Mouse (Mus musculus): ENCODE measurements around the gene Cytl1. TPM values are rescaled to one million over a fixed set of nuclear protein-coding genes. Genes with fewer than 3 reads are reported as not detected.
A peak's percentile ranks its signal among the peaks of the same experiment; 100 is the strongest.

Cytl1 gene
- polyA plus RNA-seq, 1 experiment from 2014 or later: 20.7 TPM

DNA sequence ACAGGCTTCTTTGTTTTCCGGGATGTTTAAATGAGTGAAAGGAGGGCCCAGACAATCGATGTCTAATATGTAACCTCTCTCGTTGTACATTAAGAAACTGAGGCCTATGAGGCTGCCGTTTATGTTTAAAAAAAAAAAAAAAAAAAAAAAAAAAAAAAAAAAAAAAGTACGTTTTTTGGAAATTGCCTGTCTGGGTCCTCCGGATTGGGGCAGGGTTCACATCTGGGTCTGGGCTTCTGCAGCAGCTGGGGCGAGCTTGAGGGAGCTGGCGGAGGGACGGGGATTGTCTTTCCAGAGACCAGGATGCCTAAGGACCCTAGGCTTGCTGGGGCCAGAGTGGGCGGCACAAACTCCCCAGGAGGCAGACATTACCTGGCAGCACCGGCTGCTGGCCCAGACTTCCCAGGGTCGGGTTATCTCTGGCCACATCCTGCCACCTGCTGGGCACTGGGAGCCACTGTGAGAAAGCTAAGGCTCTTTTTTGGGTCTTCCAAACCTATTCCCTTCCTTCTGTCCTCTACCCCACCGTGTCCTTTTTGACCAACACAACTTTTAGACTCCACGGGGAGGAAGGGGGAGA, 17.8 kb upstream of the Cytl1 start:
- Histone ChIP-seq H3K27ac (ENCODE audit: low read length) (no peak overlapping the region), H3K9me3 (replicated peaks; ENCODE audit: control insufficient read depth, low read length) (0 out of 2 replicates have a peak, but pooled peaks cover 2% of the 10 kb centered on the region), H3K36me3 (ENCODE audit: control insufficient read depth, insufficient read depth) (no peaks in the 10 kb centered on the region), H3K9ac (ENCODE audit: low read length) (0 out of 2 replicates have a peak overlapping the region, but pooled peaks have one; percentile 30), H3K27me3 (ENCODE audit: control insufficient read depth, insufficient read depth, low read length) (peaks cover 45% of the 10 kb centered on the region), H3K4me1 (ENCODE audit: control insufficient read depth, insufficient read depth, low read length) (peaks cover 6% of the 10 kb centered on the region; the same call in 1 of the 2 replicates), H3K4me2 (ENCODE audit: low read depth, low read length) (peak overlapping the region; percentile 74), H3K4me3 (ENCODE audit: low read length) (peak overlapping the region; percentile 53)
- WGBS: under 1% methylated on average over 14 of the region's 14 CpGs
- no peak; the same call in 1 of the 2 replicates for ATAC-seq (replicated peaks; ENCODE audit: extremely low read depth, insufficient read depth, low FRiP score)

DNA sequence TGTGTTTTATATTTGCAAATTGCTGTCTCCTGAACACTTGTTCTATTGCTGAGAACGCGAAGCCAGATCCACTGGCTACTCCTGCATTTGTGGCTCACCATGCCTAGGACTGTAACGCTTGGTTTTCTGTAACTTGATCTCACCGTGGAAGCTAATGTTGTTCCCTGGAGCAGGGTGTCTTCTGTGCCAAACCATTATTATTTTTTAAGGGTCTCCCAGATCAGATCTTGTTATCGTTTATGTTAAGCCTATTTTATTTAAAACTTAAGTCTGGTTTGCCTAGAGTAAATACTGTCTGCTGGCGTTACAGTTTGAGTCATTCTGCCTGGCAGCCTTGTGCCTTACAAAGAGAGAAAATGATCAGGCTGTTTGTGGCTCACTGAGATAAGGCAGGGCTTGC, 14.6 kb upstream of the Cytl1 start:
- H3K4me1 ChIP-seq (ENCODE audit: control insufficient read depth, insufficient read depth, low read length): no peaks in the 10 kb centered on the region; the same call in 1 of the 2 replicates
- no peaks in the 10 kb centered on the region for H3K36me3 ChIP-seq (ENCODE audit: control insufficient read depth, insufficient read depth)
- no peak overlapping the region for H3K27ac ChIP-seq (ENCODE audit: low read length)
- no peak overlapping the region for H3K4me2 ChIP-seq (ENCODE audit: low read depth, low read length)
- WGBS: 22% methylated on average over 6 of the region's 6 CpGs
- no peak overlapping the region for H3K9ac ChIP-seq (ENCODE audit: low read length)
- peaks cover 38% of the 10 kb centered on the region for H3K27me3 ChIP-seq (ENCODE audit: control insufficient read depth, insufficient read depth, low read length)
- no peaks in the 10 kb centered on the region for H3K9me3 ChIP-seq (replicated peaks; ENCODE audit: control insufficient read depth, low read length)
- no peak for ATAC-seq (replicated peaks; ENCODE audit: extremely low read depth, insufficient read depth, low FRiP score)
- no peak overlapping the region for H3K4me3 ChIP-seq (ENCODE audit: low read length)

DNA sequence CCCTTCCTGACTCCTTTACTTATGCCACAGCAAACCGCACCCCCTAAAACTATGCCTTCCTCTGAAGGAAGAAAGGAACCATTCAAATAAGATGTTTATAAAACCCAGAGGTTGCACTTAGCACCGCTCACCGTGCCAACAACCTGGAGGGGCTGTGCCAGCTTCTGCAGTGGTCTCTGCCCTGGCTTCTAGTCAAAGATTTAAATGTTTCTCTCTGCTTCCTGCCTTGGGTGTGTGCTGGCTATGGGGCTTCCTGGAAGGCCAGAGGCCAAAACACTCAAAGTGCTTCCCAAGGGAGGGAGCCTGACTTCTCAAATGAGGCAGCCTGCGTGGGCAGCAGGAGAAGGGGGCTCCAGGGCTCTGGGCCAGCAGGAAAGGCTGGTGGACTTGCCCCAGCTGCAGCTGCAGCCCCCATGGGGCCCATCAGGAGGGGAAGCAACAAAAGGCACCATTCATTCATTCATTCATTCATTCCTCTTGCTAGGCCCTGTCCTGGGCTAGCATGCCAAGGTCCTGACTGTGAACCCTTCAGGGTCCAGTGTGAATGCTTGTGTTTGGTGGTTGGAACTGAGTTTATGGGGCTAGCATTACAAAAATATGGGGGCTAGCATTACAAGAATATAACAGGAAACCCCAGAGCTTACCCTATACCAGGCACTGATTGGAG, 10.0 kb upstream of the Cytl1 start:
- WGBS: 55% methylated on average over 4 of the region's 4 CpGs
- H3K27me3 ChIP-seq (ENCODE audit: control insufficient read depth, insufficient read depth, low read length): peaks cover 3% of the 10 kb centered on the region; the same call in 1 of the 2 replicates
- ATAC-seq (replicated peaks; ENCODE audit: extremely low read depth, insufficient read depth, low FRiP score): peak; percentile 37; the same call in 1 of the 2 replicates
- H3K9ac ChIP-seq (ENCODE audit: low read length): no peak overlapping the region
- H3K4me3 ChIP-seq (ENCODE audit: low read length): no peak overlapping the region
- H3K36me3 ChIP-seq (ENCODE audit: control insufficient read depth, insufficient read depth): no peaks in the 10 kb centered on the region
- H3K9me3 ChIP-seq (replicated peaks; ENCODE audit: control insufficient read depth, low read length): no peaks in the 10 kb centered on the region
- H3K4me1 ChIP-seq (ENCODE audit: control insufficient read depth, insufficient read depth, low read length): no peaks in the 10 kb centered on the region; the same call in 1 of the 2 replicates
- no peak overlapping the region for H3K27ac ChIP-seq (ENCODE audit: low read length)
- no peak overlapping the region for H3K4me2 ChIP-seq (ENCODE audit: low read depth, low read length)

DNA sequence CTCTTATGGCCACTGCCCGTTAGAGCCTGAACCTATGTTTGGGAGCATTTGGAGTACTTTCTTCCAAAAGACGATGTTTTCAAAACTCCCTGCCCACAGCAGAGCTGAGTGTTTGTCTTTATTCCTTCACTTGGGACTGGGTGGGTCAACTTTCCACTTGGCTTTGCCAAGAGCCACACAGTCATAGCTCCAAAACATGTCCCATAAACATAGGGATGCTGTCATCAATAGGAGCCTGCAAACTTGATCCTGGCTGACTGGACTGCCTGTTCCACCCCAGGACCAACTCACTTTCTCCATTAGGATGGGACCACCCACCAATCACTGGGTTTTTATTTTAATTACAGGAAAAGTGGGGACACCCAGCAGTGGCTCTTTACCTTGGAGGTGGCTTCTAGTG, 4.5 kb upstream of the Cytl1 start:
- Histone ChIP-seq H3K4me2 (ENCODE audit: low read depth, low read length) (no peak overlapping the region), H3K4me1 (ENCODE audit: control insufficient read depth, insufficient read depth, low read length) (no peaks in the 10 kb centered on the region), H3K36me3 (ENCODE audit: control insufficient read depth, insufficient read depth) (no peaks in the 10 kb centered on the region), H3K27ac (ENCODE audit: low read length) (no peak overlapping the region), H3K27me3 (ENCODE audit: control insufficient read depth, insufficient read depth, low read length) (no peaks in the 10 kb centered on the region), H3K9me3 (replicated peaks; ENCODE audit: control insufficient read depth, low read length) (peaks cover 4% of the 10 kb centered on the region; the same call in 1 of the 2 replicates), H3K9ac (ENCODE audit: low read length) (no peak overlapping the region), H3K4me3 (ENCODE audit: low read length) (no peak overlapping the region)
- WGBS: 76% methylated on average over 2 of the region's 2 CpGs
- ATAC-seq (replicated peaks; ENCODE audit: extremely low read depth, insufficient read depth, low FRiP score): no peak

DNA sequence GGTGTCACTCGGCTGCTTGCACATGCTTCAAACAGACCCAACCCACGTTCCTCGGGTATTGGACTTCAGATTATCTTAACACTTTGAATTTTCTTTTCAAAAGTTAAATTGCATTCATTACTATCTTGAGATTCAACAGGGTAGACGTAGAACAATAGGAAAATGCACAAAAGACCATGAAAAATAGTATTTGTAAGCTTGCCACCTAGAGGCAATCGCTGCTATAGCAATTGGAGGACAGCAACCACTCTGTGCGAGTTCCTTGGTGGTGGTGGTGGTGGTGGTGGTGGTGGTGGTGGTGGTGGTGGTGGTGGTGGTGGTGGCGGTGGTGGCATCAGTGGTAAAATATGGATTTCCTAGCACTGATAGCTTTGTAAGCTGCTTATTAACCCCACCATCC, 894 bp downstream of the Cytl1 start:
- Histone ChIP-seq H3K36me3 (ENCODE audit: control insufficient read depth, insufficient read depth) (no peaks in the 10 kb centered on the region), H3K9ac (ENCODE audit: low read length) (no peak overlapping the region), H3K4me3 (ENCODE audit: low read length) (no peak overlapping the region), H3K27me3 (ENCODE audit: control insufficient read depth, insufficient read depth, low read length) (no peaks in the 10 kb centered on the region), H3K9me3 (replicated peaks; ENCODE audit: control insufficient read depth, low read length) (peaks cover 4% of the 10 kb centered on the region; the same call in 1 of the 2 replicates), H3K27ac (ENCODE audit: low read length) (no peak overlapping the region), H3K4me1 (ENCODE audit: control insufficient read depth, insufficient read depth, low read length) (no peaks in the 10 kb centered on the region), H3K4me2 (ENCODE audit: low read depth, low read length) (no peak overlapping the region)
- 49% methylated on average over 7 of the region's 7 CpGs for WGBS
- ATAC-seq (replicated peaks; ENCODE audit: extremely low read depth, insufficient read depth, low FRiP score): no peak

DNA sequence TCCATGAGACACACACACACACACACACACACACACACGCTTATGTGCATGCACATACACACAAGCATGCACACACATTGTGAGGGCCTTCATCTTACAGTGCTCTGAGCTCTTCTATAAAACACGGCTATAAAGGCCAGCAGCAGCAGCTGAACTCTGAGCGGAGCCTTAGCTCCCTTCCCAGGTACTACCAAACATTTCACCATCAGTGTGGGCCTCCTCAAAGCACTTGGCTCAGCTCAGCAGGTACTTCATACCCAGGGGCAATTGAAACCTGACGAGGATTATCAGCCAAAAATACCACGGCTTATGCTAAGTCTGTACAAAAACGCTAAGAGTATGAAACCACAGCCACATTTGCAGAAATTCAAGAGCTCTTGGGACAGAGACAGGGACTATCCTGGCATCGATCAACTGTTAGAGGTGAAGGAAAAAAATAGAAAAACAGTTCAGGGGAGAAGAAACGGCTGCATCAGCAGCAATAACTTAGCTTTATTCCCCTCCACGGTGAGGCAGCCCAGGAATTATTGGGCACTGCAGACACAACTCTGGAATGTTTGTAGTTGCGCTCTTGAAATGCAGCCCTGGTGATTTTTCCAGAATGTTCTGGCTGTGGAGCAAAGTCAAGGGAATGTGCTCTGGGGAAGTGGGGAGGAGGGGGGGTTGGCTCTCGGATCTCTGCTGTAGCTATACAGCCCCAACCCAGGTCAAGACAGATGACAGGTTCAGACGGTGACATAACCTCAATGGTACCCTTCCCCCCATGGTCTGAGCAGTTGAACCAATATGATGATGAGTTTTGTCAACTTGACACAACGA, 8.8 kb downstream of the Cytl1 start:
- no peak for ATAC-seq (replicated peaks; ENCODE audit: extremely low read depth, insufficient read depth, low FRiP score)
- 57% methylated on average over 13 of the region's 13 CpGs for WGBS
- no peaks in the 10 kb centered on the region for H3K27me3 ChIP-seq (ENCODE audit: control insufficient read depth, insufficient read depth, low read length)
- no peak overlapping the region for H3K9ac ChIP-seq (ENCODE audit: low read length)
- H3K36me3 ChIP-seq (ENCODE audit: control insufficient read depth, insufficient read depth): no peaks in the 10 kb centered on the region
- H3K9me3 ChIP-seq (replicated peaks; ENCODE audit: control insufficient read depth, low read length): peaks cover 3% of the 10 kb centered on the region; the same call in 1 of the 2 replicates
- no peak overlapping the region for H3K27ac ChIP-seq (ENCODE audit: low read length)
- no peak overlapping the region for H3K4me3 ChIP-seq (ENCODE audit: low read length)
- no peak overlapping the region for H3K4me2 ChIP-seq (ENCODE audit: low read depth, low read length)
- no peaks in the 10 kb centered on the region for H3K4me1 ChIP-seq (ENCODE audit: control insufficient read depth, insufficient read depth, low read length)

DNA sequence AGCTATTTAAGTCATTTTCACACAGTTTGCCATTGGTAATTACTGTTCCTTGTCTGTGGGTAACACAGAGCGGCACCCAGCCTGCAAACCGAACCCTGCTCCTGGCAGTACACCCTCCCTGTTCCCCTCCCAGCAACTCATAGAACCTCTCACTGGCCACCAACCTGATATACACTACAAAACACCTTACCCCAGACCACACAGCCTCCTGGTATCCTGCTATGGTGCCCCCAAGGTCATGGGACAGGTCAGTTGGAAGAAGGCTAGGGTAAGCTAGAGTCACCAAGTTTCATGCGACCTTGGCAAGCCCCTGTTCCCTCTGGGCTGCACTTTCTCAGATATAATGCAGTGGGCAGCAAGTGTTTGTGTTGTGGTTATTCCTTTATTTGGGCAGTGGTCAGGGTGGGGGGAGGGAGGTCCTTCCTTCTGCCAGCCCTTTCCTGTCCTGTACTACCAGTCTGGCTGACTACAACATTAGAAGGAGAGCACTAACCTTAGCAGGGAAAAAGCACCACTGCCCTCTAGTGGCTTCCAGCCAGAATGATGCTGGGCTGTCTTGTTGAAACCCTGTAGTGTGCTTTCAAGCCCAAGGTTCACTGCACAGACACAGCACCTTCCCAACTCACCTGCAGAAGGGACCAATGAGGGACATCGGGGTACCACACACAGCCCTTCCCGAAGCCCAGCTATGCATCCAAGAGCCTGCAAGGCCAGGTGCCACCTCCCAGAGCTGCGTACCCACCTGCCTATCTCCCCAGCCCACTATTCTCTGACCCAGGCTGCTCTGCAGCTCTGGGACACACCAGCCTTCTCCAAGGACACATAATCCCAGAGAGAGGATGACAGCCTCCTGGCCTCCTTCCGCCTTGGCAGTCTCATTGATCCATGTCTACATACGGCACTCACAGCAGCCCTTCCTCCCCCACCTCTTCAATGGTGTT, 17.0 kb downstream of the Cytl1 start:
- no peak overlapping the region for H3K9ac ChIP-seq (ENCODE audit: low read length)
- H3K4me1 ChIP-seq (ENCODE audit: control insufficient read depth, insufficient read depth, low read length): no peaks in the 10 kb centered on the region
- H3K27ac ChIP-seq (ENCODE audit: low read length): no peak overlapping the region
- H3K4me3 ChIP-seq (ENCODE audit: low read length): no peak overlapping the region
- no peaks in the 10 kb centered on the region for H3K36me3 ChIP-seq (ENCODE audit: control insufficient read depth, insufficient read depth)
- 0 out of 2 replicates have a peak, but pooled peaks have one; percentile 55 for ATAC-seq (replicated peaks; ENCODE audit: extremely low read depth, insufficient read depth, low FRiP score)
- H3K27me3 ChIP-seq (ENCODE audit: control insufficient read depth, insufficient read depth, low read length): no peaks in the 10 kb centered on the region
- H3K9me3 ChIP-seq (replicated peaks; ENCODE audit: control insufficient read depth, low read length): no peaks in the 10 kb centered on the region
- no peak overlapping the region for H3K4me2 ChIP-seq (ENCODE audit: low read depth, low read length)
- WGBS: 58% methylated on average over 8 of the region's 8 CpGs

DNA sequence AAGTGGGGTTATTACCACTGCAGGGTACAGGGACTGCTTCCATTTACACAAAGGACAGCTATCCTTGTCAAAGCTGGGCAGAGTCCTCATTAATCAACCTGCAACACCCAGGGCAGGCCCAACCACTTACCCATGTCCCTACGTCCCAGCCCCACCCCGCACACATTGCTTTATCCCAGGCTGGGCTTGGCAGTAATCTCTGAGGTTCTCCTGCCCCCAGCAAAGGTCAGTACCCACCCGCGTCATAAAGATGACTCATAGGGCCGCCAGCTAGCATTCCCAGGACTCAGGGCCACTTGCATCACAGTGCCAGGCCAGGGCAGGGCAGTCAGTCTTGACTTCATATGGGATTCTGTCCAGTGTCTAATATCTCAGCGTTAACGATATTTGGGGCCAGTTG, 18.0 kb downstream of the Cytl1 start:
- Histone ChIP-seq H3K4me3 (ENCODE audit: low read length) (no peak overlapping the region), H3K4me2 (ENCODE audit: low read depth, low read length) (no peak overlapping the region), H3K9me3 (replicated peaks; ENCODE audit: control insufficient read depth, low read length) (no peaks in the 10 kb centered on the region), H3K4me1 (ENCODE audit: control insufficient read depth, insufficient read depth, low read length) (no peaks in the 10 kb centered on the region), H3K27ac (ENCODE audit: low read length) (no peak overlapping the region), H3K9ac (ENCODE audit: low read length) (no peak overlapping the region), H3K27me3 (ENCODE audit: control insufficient read depth, insufficient read depth, low read length) (no peaks in the 10 kb centered on the region), H3K36me3 (ENCODE audit: control insufficient read depth, insufficient read depth) (no peaks in the 10 kb centered on the region)
- ATAC-seq (replicated peaks; ENCODE audit: extremely low read depth, insufficient read depth, low FRiP score): no peak
- WGBS: 66% methylated on average over 7 of the region's 7 CpGs
